Comparison of ENCODE assay signal across 32 mouse cellular contexts in genomic region chr16:97927331-97927938, GRCm38 (mm10).
"Had no signal": no experiment of that assay in that cellular context is flagged by ENCODE, and none has a peak within 500 bp of the region (broad histone marks: within the 10 kb centered on the region; RNA-seq: fewer than 3 reads in every experiment).

No protein-coding gene starts in this region.

- H3K4me3 ChIP-seq: limb, embryonic 10.5 days; limb, embryonic 12.5 days; limb, embryonic 13.5 days; limb, embryonic 15.5 days; liver, embryonic 12.5 days; liver, embryonic 13.5 days; liver, embryonic 15.5 days; lung, embryonic 15.5 days; megakaryocyte, embryonic 14.5 days; midbrain, embryonic 10.5 days; midbrain, embryonic 12.5 days; midbrain, embryonic 13.5 days; midbrain, embryonic 15.5 days; myocyte; neural tube, embryonic 12.5 days had no signal

- H3K9ac ChIP-seq: limb, embryonic 12.5 days; limb, embryonic 13.5 days; limb, embryonic 15.5 days; liver, embryonic 12.5 days; liver, embryonic 13.5 days; liver, embryonic 14.5 days; liver, embryonic 15.5 days; liver, postnatal 0 days; lung, embryonic 14.5 days; lung, embryonic 15.5 days; midbrain, embryonic 12.5 days; midbrain, embryonic 13.5 days; midbrain, embryonic 15.5 days; neural tube, embryonic 12.5 days had no signal

- H3K9me3 ChIP-seq: limb, embryonic 10.5 days; limb, embryonic 12.5 days; limb, embryonic 13.5 days; limb, embryonic 15.5 days; liver, embryonic 12.5 days; liver, embryonic 13.5 days; liver, embryonic 15.5 days; lung, embryonic 15.5 days; megakaryocyte, embryonic 14.5 days; midbrain, embryonic 10.5 days; midbrain, embryonic 12.5 days; midbrain, embryonic 13.5 days; midbrain, embryonic 15.5 days; neural tube, embryonic 12.5 days had no signal

- H3K27ac ChIP-seq: limb, embryonic 10.5 days; limb, embryonic 12.5 days; limb, embryonic 13.5 days; limb, embryonic 15.5 days; liver, embryonic 12.5 days; liver, embryonic 13.5 days; liver, embryonic 14.5 days; liver, embryonic 15.5 days; lung, embryonic 15.5 days; macrophage; midbrain, embryonic 10.5 days; midbrain, embryonic 12.5 days; midbrain, embryonic 13.5 days; midbrain, embryonic 15.5 days; neural tube, embryonic 12.5 days had no signal

- DNase-seq: left cerebral cortex, postnatal 4 days; liver; liver, embryonic 13.5 days; liver, postnatal 0 days; lung, adult 18-20 months; lung, adult 2 months; lung, embryonic 14.5 days; lung, postnatal 10 days; lung, postnatal 14 days; lung, postnatal 36 days; lung, postnatal 4 days; midbrain, embryonic 14.5 days had no signal

- H3K4me2 ChIP-seq: limb, embryonic 12.5 days; limb, embryonic 13.5 days; limb, embryonic 15.5 days; liver, embryonic 11.5 days; liver, embryonic 12.5 days; liver, embryonic 13.5 days; liver, embryonic 15.5 days; lung, embryonic 14.5 days; lung, embryonic 15.5 days; midbrain, embryonic 11.5 days; midbrain, embryonic 12.5 days; midbrain, embryonic 13.5 days; midbrain, embryonic 15.5 days; neural tube, embryonic 12.5 days had no signal

- H3K36me3 ChIP-seq: limb, embryonic 10.5 days; limb, embryonic 12.5 days; limb, embryonic 13.5 days; limb, embryonic 15.5 days; liver, embryonic 12.5 days; liver, embryonic 13.5 days; liver, embryonic 15.5 days; lung, embryonic 15.5 days; midbrain, embryonic 10.5 days; midbrain, embryonic 12.5 days; midbrain, embryonic 13.5 days; midbrain, embryonic 15.5 days; neural tube, embryonic 12.5 days had no signal

- H3K4me1 ChIP-seq: limb, embryonic 12.5 days; limb, embryonic 13.5 days; midbrain, embryonic 15.5 days; neural tube, embryonic 12.5 days had no signal

- H3K27me3 ChIP-seq: limb, embryonic 12.5 days; limb, embryonic 13.5 days; limb, embryonic 15.5 days; liver, embryonic 13.5 days; liver, embryonic 15.5 days; lung, embryonic 15.5 days; midbrain, embryonic 12.5 days; midbrain, embryonic 15.5 days; neural tube, embryonic 12.5 days had no signal

- ATAC-seq: liver, embryonic 12.5 days; liver, postnatal 0 days; lung, postnatal 0 days; midbrain, embryonic 13.5 days; midbrain, embryonic 15.5 days; midbrain, embryonic 16.5 days had no signal
